Mouse (Mus musculus) brain, embryonic 14.5 days (tissue): ENCODE data around the gene Kdf1.
"Not testable (repeated sequence)": the region's sequence is repeated elsewhere in the genome, so short reads cannot be mapped to it uniquely, and the experiment has no call there.

Experiments
- CTCF ChIP-seq: fragments of 200-500 bp; IDR thresholded peaks from 2 replicates; pipeline ENCODE4 v1.5.1; 2012; ENCODE audit warnings: inconsistent platforms, mild to moderate bottlenecking, moderate library complexity, borderline replicate concordance; ENCODE audit not compliant: insufficient read depth, insufficient read length; ENCODE audit errors: extremely low read depth
- POLR2A ChIP-seq: fragments of 200-500 bp; IDR thresholded peaks from 2 replicates; pipeline ENCODE4 v1.6.1; 2012; ENCODE audit warnings: mild to moderate bottlenecking, inconsistent platforms, borderline replicate concordance; ENCODE audit not compliant: poor library complexity, insufficient read depth, insufficient read length, severe bottlenecking; ENCODE audit errors: extremely low read depth

- TF ChIP-seq CTCF, POLR2A: not testable (repeated sequence)
Observed at GRCm38 (mm10) chr4:133512511-133512910, 6.3 kb upstream of the Kdf1 start.
